Mouse (Mus musculus) testis, adult 2 months (tissue): ENCODE results near the gene Setd7.

Experiments used
- CTCF ChIP-seq: fragments of 200-500 bp; IDR thresholded peaks from 2 replicates; pipeline ENCODE4 v1.5.1; 2012; ENCODE audit warnings: low read depth, mild to moderate bottlenecking, inconsistent platforms, low read length, moderate library complexity; ENCODE audit not compliant: control insufficient read depth, insufficient read depth, insufficient replicate concordance
- POLR2A ChIP-seq: fragments of 200-500 bp; IDR thresholded peaks from 2 replicates; pipeline ENCODE4 v1.6.1; 2012; ENCODE audit warnings: low read depth, mild to moderate bottlenecking, inconsistent platforms, low read length, moderate library complexity; ENCODE audit not compliant: control insufficient read depth

- no peak for TF ChIP-seq CTCF
- TF ChIP-seq POLR2A = no peak
Measured at GRCm38 (mm10) chr3:51481881-51482280, 78.8 kb downstream of the Setd7 start.
